Mouse (Mus musculus) embryonic fibroblast, embryonic 13.5 days (primary cell): ENCODE results near the gene Nol3. TPM values are rescaled to one million over a fixed set of nuclear protein-coding genes. Genes with fewer than 3 reads are reported as not detected.

Experiments used
- H3K27ac ChIP-seq: 2 replicates; pipeline ENCODE4 v1.5.1; 2012; ENCODE audit warnings: low read length, control low read depth, inconsistent platforms; ENCODE audit not compliant: insufficient read depth
- H3K4me1 ChIP-seq: 2 replicates; pipeline ENCODE4 v1.6.1; 2011; ENCODE audit warnings: low read length; ENCODE audit not compliant: control insufficient read depth, insufficient read depth
- H3K4me3 ChIP-seq: 2 replicates; pipeline ENCODE4 v1.5.1; 2011; ENCODE audit warnings: mild to moderate bottlenecking, control low read depth, low read length; ENCODE audit not compliant: insufficient read depth
- CTCF ChIP-seq: IDR thresholded peaks from 2 replicates; pipeline ENCODE4 v1.5.1; 2011; ENCODE audit warnings: mild to moderate bottlenecking, control low read depth, low read length, moderate library complexity, borderline replicate concordance; ENCODE audit not compliant: insufficient read depth
- POLR2A ChIP-seq: IDR thresholded peaks from 2 replicates; pipeline ENCODE4 v1.6.1; 2011; ENCODE audit warnings: low read depth, mild to moderate bottlenecking, control low read depth, low read length, moderate library complexity
- polyA plus RNA-seq: library from polyadenylated mRNA; stranded (reverse); fragments of >200 nt; gene quantifications from 2 replicates; pipeline ENCODE4 v1.2.4, GENCODE M21; 2011; ENCODE audit warnings: low read depth; ENCODE audit not compliant: missing spikeins, insufficient read length

The Nol3 gene
- polyA plus RNA-seq, 1 experiment: 3.0 TPM

DNA sequence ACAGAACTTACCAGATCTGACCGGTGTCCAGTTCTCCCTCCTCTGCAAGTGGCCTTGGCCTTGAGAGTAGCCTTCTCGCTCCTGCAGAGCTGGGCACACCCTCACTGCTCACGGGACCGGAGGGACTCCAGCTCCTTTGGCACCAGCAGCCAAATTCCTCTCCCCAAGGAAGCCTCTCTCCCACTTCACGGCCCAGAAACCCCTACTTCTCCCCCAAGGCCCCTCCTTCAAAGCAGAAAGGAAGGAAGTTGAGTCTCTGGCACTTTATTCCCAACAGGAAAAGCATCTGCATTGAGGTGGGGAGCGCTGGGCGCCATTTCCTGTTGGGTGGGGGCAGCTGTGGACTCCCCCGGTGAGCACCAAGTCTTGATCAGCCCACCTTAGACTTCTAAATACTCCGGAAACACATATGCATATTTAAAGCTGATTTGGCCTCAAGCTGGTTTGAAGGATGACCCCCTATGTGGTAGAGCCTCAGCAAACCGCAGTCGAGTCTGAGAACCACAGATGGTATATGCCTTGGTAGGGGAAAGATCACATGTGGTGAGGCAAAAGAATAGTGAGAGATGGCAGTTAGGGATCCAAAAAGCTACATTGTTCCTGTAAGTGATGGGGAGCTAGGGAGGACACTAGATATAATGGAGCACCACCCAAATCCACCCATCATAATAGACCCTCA is 20.1 kb downstream of the Nol3 start, which contains the start of gene Exoc3l:
Gene Exoc3l, minus strand, starts transcription at position 207 of the 679 bp plus-strand sequence.
- Histone ChIP-seq H3K27ac (no peak within 1 kb of the TSS), H3K4me3 (peak within 1 kb of the TSS; percentile 62), H3K4me1 (no peaks in the 10 kb centered on the region)
- TF ChIP-seq CTCF (no peak), POLR2A (no peak)

DNA sequence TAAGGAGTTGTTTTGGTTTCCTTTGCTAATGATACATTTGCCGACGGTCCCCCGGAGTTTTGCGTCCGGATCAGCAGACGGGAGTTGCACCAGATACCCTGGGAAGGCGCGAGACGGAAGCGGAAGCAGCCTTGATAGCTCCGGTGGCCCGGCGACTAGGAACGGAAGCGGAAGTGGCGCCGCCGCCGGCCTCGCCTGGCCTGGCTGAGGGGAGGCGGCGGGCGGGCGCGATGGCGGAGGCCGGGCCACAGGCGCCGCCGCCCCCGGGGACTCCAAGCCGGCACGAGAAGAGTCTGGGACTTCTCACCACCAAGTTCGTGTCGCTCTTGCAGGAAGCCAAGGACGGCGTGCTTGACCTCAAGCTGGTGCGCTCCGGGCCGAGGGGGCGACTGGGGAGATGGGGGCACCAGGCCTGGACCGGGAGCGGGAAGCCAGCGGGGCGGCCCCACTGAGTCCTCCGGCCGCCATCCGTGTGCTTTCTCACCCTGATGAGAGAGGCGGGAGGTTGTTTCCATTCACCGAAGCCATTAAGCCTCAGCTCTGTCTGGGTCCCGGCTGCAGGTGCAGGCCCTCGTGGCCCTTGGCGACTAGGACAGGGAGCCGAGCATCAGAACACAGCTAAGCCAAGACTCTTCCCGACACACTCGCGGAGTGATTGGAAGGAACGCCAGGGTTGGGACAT is 21.7 kb downstream of the Nol3 start, which contains the start of gene E2f4:
Gene E2f4, plus strand, starts transcription at position 153 of the 682 bp plus-strand sequence.
- Histone ChIP-seq H3K4me1 (no peaks in the 10 kb centered on the region), H3K27ac (peak within 1 kb of the TSS; percentile 69), H3K4me3 (peak within 1 kb of the TSS; percentile 77)
- TF ChIP-seq CTCF: no peak
- peak; percentile 58 for TF ChIP-seq POLR2A

DNA sequence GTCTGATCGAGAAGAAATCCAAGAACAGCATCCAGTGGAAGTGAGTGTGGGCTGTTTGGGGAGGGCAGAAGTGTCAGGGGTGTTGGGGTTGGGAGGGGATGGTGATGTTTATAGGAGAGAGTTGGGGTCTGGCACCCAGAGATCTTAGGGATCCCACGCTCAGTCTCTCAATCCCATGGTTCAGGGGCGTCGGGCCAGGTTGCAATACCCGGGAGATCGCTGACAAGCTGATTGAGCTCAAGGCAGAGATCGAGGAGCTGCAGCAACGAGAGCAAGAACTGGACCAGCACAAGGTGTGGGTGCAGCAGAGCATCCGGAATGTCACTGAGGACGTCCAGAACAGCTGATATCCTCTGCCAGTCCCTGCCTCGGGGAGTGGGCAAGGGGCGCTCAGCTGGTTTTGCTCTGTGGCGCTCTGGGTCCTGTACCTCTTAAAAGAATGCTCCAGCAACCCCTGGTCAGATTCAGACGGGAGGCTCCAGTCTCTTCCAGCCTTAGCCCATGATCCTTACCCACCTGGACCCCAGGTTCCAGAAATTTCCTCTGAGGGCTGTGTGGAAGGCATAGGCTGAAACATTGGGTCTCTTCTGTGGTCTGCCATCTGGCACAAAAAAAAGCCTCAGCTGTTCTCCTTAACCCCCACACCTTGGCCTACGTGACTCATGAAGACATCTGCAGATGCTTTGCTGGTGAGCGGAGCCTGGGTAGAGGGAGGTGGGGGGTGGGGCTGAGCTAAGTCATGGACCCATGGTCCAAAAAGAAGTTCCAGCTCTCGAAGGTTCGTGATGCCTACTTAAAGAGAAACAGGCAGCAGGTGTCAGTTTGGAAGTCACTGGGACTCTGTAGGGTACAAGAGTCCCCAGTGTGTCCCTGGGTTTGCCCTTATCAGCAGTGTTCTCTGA is 22.7 kb downstream of the Nol3 start:
- Histone ChIP-seq H3K27ac (peak overlapping the region; percentile 27; the same call in 1 of the 2 replicates), H3K4me1 (no peaks in the 10 kb centered on the region), H3K4me3 (peak overlapping the region; percentile 77)
- TF ChIP-seq CTCF (no peak), POLR2A (no peak)

DNA sequence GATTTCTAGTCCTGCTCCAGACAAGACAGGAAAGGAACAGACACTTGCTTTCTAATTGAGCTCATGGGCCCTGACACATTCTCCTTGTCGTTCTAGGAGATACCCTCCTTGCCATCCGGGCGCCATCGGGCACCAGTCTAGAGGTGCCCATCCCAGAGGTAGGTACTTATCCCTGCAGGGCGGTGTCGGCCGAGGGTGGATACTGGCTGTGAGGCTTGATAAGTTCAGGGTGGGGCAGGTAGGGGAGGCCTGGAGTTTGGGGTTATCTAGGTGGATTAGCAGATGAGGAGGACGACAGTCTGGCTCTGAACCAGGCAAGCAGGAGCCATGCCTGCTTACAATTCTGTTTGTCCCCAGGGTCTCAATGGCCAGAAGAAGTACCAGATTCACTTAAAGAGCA is 24.0 kb downstream of the Nol3 start:
- TF ChIP-seq CTCF (no peak), POLR2A (no peak)
- H3K4me1 ChIP-seq: peaks cover 9% of the 10 kb centered on the region
- no peak overlapping the region for H3K27ac ChIP-seq
- H3K4me3 ChIP-seq: no peak overlapping the region

DNA sequence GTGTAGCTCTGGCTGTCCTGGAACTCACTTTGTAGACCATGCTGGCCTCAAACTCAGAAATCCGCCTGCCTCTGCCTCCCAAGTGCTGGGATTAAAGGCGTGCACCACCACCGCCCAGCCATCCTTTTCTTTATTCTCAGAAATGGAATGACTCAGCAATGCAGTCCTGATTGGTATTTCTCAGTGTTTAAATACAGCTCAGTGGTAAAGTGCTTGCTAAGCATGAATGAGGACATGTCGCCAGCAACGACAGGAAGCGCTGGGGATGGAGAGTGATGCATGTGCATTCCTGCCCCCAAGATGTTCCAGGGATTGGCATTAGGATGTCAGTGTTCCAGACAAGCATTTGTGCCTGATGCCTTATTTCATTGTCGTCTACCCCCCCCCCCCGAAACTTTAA is 27.5 kb downstream of the Nol3 start:
- H3K4me1 ChIP-seq: peaks cover 10% of the 10 kb centered on the region
- no peak overlapping the region for H3K4me3 ChIP-seq
- H3K27ac ChIP-seq: peak overlapping the region; percentile 14; the same call in 1 of the 2 replicates
- no peak for TF ChIP-seq POLR2A
- no peak for TF ChIP-seq CTCF

DNA sequence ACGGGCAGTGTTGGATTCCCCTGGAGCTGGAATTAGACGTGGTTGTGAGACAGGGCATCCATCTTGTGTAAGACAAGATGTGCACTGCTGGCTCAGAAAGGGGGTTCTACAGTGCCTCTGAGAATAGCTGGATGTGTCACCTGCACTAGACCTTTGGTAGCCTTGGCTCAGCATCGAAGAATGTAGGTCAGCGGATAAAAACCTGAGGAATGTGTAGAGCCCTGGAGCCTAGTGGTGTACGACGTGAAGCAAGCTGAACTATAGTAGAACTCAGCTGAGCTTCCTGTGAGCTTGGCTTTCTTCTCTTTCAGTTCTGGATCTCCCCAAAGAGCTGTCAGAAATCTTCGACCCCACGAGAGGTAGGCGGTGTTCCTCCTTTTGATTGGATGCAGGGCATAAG is 27.9 kb downstream of the Nol3 start:
- 0 out of 2 replicates have a peak, but pooled peaks have one; percentile 2 for TF ChIP-seq POLR2A
- TF ChIP-seq CTCF: no peak
- Histone ChIP-seq H3K4me1 (peaks cover 10% of the 10 kb centered on the region), H3K4me3 (no peak overlapping the region), H3K27ac (peak overlapping the region; percentile 14; the same call in 1 of the 2 replicates)

DNA sequence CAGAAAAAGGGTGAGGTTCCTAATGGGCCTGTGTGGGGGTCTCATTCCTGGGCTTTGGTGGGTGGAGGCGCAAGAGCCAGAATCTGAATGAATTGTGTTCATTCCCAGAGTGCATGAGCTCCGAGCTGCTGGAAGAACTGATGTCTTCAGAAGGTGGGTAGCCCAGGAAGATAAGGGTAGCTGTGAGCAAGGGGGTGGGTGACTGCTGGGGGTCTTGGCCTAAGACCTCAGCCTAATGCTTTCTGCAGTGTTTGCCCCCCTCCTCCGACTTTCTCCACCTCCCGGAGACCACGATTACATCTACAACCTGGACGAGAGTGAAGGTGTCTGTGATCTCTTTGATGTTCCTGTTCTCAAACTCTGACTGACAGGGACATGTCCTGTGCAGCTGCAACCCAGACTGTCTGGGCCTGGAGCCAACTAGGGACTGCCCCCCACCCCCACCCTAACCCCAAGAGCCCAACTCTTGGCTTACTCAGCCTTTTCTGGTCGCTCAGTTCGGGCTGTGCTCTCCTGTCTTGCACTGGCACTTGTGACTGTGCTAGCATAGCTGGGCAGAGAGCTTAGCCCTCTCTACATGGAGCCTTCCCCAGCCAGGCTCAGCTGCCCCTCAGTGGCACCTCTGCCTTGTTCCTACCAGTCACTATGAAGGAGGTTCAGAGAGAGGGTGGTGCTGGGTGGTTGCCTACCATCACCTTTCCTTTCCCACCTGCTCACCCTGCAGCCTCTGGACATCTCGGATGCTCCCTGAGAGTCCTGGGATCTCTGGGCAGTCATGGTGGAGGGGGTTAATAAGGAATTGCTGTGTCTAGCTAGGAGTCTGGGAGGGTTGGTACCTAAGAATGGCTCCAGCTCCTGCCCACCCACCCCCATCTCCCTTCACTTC is 28.6 kb downstream of the Nol3 start:
- Histone ChIP-seq H3K4me1 (peaks cover 10% of the 10 kb centered on the region), H3K27ac (peak overlapping the region; percentile 14; the same call in 1 of the 2 replicates), H3K4me3 (no peak overlapping the region)
- no peak for TF ChIP-seq CTCF

DNA sequence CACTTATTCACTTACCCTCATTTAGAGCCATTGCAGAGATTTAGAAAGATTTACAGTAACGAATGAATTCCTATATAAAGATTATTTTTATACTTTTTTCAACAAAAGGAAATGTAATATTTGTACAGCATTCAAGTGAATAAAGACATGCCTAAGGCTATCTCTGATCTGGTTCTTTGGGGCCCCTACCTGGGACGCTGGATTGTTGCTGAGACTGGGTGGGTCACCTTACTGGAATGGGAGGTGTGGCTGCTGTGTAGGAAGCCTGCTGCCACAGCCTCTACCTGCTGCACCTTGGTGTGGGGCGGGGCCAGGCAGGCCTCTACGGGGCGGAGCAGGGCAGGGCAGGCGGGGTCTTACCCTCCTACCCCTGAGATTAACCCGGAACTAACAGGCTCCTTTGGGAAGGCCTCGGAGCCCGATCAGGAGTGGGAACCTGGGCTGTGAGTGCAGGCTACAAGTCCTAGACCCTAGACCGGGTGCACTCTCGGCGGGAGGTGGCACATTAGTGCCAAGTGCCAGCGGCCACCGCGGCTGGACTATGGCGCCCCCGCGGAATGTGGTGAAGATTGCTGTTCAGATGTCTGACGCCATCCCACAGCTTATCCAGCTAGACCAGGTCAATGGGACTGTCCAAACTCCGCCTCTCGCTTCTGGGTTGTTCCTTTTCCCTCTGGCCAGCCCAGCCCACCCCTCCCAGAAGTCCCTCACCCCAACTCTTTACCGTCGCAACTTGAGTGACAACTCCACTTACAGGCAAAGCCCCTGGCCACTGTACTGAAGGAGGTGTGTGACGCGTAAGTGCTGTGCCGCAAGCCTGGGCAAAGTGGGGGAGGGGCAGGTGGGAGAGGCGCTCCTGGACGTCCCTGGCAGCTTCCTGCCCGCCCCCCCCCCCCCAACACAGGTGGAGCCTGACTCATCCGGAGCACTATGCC is 29.5 kb downstream of the Nol3 start, which contains the start of gene Elmo3:
Gene Elmo3, plus strand, starts transcription at position 391 of the 935 bp plus-strand sequence.
- H3K4me1 ChIP-seq: peaks cover 10% of the 10 kb centered on the region

More for the DNA sequence above, 29.5 kb downstream of the Nol3 start, which contains the start of gene Elmo3:
- peak; percentile 30; the same call in 1 of the 2 replicates for TF ChIP-seq POLR2A
- TF ChIP-seq CTCF: no peak
- Histone ChIP-seq H3K4me3 (no peak within 1 kb of the TSS), H3K27ac (peak within 1 kb of the TSS; percentile 14; the same call in 1 of the 2 replicates)
